Mouse (Mus musculus): ENCODE measurements around the gene Mrpl51. TPM values are rescaled to one million over a fixed set of nuclear protein-coding genes. Genes with fewer than 3 reads are reported as not detected.

The Mrpl51 gene
- polyA plus RNA-seq (2014; fragmentation: Nextera tagmentation; extraction: Ambion mirVana): 184 and 189 TPM in 2 replicates

DNA sequence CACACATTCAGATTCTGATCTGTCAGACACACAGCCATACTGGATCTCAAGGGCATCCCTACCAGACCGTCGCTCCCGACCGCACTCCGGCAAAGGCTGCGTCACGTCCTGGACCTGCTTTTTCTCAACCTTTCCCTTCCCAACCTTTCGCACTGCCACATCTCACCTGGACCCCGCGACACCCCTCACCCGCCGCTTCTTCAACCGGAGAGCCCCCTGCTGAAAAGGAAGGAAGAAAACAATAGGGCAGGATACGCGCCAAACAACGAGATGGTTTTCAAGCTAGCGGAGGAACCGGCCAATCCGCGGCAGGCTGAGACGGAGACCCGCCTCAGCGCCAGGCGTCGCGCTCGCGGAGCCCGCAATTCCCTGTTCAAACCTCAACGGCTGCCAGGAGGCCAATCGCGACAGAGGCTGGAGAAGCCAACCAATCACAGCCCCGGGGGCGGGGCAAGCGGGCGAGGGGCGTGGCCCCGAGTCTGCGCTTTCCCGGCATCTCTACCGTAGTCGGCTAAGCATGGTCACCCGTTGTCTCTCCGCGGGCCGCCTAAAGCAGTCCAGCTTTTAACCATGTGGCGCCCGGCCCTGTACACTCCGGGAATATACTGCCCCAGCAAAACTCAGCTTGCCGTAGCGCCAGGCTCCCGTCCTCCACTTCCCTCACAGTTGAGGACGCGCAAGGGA is at the start of gene Mrpl51, which contains the start of gene Ncapd2:
Mrpl51 (plus strand) TSS at position 470 of the 684 bp plus-strand sequence.
Ncapd2 (minus strand) TSS at position 370 of the 684 bp plus-strand sequence.
- under 1% methylated on average over 54 of the region's 54 CpGs for WGBS
- DNase-seq (ENCODE audit: low spot score) (peak; percentile 99), ATAC-seq (ENCODE audit: low FRiP score) (peak; percentile 95)
- 0 out of 2 replicates have a peak, but pooled peaks cover 14% of the 10 kb centered on the region for H3K36me3 ChIP-seq (ENCODE audit: control insufficient read depth, insufficient read depth, low read length)
- peak within 1 kb of the TSS; percentile 57 for H3K4me2 ChIP-seq (replicated peaks; ENCODE audit: low read depth, low read length)
- H3K9me3 ChIP-seq (ENCODE audit: control insufficient read depth, low read length): no peaks in the 10 kb centered on the region
- peaks cover 3% of the 10 kb centered on the region; the same call in 1 of the 2 replicates for H3K4me1 ChIP-seq (replicated peaks; ENCODE audit: control insufficient read depth, insufficient read depth, low read length)
- peak within 1 kb of the TSS; percentile 77 for H3K9ac ChIP-seq (ENCODE audit: low read depth, low read length)
- H3K27ac ChIP-seq (ENCODE audit: low read depth, low read length): peak within 1 kb of the TSS; percentile 96
- H3K4me3 ChIP-seq (ENCODE audit: low read depth, low read length): peak within 1 kb of the TSS; percentile 56
- no peaks in the 10 kb centered on the region for H3K27me3 ChIP-seq (ENCODE audit: control insufficient read depth, insufficient read depth, low read length)

DNA sequence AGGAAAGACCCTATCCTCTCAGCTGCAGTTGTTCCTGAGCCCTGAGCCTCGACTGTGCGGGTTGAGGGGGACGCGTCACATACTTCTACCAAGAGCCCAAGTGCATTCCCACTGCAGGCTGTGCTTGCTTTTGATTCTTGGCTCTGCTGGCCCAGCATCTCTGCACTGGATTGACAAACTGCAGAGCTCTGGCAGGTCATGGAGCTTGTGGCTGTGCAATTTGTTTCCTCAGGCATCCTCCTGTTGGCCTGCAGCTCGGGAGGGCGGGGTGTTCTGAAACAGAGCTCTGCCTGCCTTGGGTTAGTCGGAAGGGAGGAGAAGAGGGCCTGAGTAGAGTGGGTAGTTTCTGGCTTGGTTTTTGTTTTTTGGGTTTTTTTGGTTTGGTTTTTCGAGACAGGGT is 49.2 kb upstream of the Mrpl51 start:
- H3K27ac ChIP-seq (ENCODE audit: low read depth, low read length): no peak overlapping the region
- H3K4me3 ChIP-seq (ENCODE audit: low read depth, low read length): no peak overlapping the region
- no peaks in the 10 kb centered on the region for H3K9me3 ChIP-seq (ENCODE audit: control insufficient read depth, low read length)
- 94% methylated on average over 8 of the region's 8 CpGs for WGBS
- H3K4me2 ChIP-seq (replicated peaks; ENCODE audit: low read depth, low read length): no peak overlapping the region
- DNase-seq (ENCODE audit: low spot score) (no peak), ATAC-seq (ENCODE audit: low FRiP score) (no peak)
- no peak overlapping the region for H3K9ac ChIP-seq (ENCODE audit: low read depth, low read length)
- H3K4me1 ChIP-seq (replicated peaks; ENCODE audit: control insufficient read depth, insufficient read depth, low read length): peaks cover 10% of the 10 kb centered on the region; the same call in 1 of the 2 replicates
- H3K27me3 ChIP-seq (ENCODE audit: control insufficient read depth, insufficient read depth, low read length): no peaks in the 10 kb centered on the region
- peaks cover 5% of the 10 kb centered on the region for H3K36me3 ChIP-seq (ENCODE audit: control insufficient read depth, insufficient read depth, low read length)

DNA sequence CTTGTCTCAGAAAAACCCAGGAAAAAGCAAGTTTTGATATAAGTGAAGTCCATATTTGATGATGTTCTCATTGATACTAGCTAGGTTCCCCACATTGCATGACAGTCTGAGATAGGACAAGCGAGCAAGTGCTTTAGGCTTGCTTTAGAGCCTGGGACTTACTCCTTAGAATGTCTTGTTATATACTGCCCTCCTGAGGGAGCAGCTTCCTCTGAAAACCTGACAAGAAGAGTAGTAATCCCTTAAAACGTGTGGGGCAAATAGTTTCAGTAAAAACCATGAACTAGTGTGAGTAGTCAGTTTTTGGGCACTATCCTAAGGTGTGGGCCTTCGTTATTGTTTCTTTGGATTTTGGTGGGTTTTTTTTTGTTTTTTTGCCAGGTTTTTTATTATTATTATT is 48.5 kb upstream of the Mrpl51 start:
- DNase-seq (ENCODE audit: low spot score) (no peak), ATAC-seq (ENCODE audit: low FRiP score) (no peak)
- 74% methylated on average over 3 of the region's 3 CpGs for WGBS
- Histone ChIP-seq H3K9me3 (ENCODE audit: control insufficient read depth, low read length) (no peaks in the 10 kb centered on the region), H3K4me1 (replicated peaks; ENCODE audit: control insufficient read depth, insufficient read depth, low read length) (peaks cover 10% of the 10 kb centered on the region; the same call in 1 of the 2 replicates), H3K27me3 (ENCODE audit: control insufficient read depth, insufficient read depth, low read length) (no peaks in the 10 kb centered on the region), H3K27ac (ENCODE audit: low read depth, low read length) (no peak overlapping the region), H3K4me2 (replicated peaks; ENCODE audit: low read depth, low read length) (no peak overlapping the region), H3K36me3 (ENCODE audit: control insufficient read depth, insufficient read depth, low read length) (peaks cover 3% of the 10 kb centered on the region; the same call in 1 of the 2 replicates), H3K9ac (ENCODE audit: low read depth, low read length) (no peak overlapping the region), H3K4me3 (ENCODE audit: low read depth, low read length) (no peak overlapping the region)

DNA sequence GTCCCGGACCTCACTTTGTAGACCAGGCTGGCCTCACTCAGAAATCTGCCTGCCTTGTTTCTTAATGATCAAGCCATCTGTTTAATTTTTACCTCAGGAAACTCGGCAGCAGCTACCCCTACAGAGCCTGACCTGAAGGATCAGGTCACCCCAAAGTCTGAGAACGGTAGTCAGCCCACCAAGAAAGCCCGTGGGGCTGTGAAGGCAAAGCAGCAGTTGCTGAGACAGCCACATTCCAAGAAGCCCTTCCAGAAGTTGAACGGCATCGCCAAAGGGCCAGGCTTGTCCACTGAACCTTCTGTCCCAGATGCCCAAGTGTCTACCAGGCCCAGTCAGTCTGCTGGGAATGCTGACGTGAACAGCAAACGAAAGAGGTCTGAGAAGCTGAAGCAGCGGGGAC is 47.7 kb upstream of the Mrpl51 start:
- Histone ChIP-seq H3K36me3 (ENCODE audit: control insufficient read depth, insufficient read depth, low read length) (peaks cover 3% of the 10 kb centered on the region; the same call in 1 of the 2 replicates), H3K4me3 (ENCODE audit: low read depth, low read length) (no peak overlapping the region), H3K4me2 (replicated peaks; ENCODE audit: low read depth, low read length) (no peak overlapping the region), H3K4me1 (replicated peaks; ENCODE audit: control insufficient read depth, insufficient read depth, low read length) (peaks cover 10% of the 10 kb centered on the region; the same call in 1 of the 2 replicates), H3K27me3 (ENCODE audit: control insufficient read depth, insufficient read depth, low read length) (no peaks in the 10 kb centered on the region), H3K9ac (ENCODE audit: low read depth, low read length) (no peak overlapping the region), H3K27ac (ENCODE audit: low read depth, low read length) (no peak overlapping the region), H3K9me3 (ENCODE audit: control insufficient read depth, low read length) (no peaks in the 10 kb centered on the region)
- DNase-seq (ENCODE audit: low spot score) (no peak), ATAC-seq (ENCODE audit: low FRiP score) (no peak)
- 84% methylated on average over 9 of the region's 9 CpGs for WGBS

DNA sequence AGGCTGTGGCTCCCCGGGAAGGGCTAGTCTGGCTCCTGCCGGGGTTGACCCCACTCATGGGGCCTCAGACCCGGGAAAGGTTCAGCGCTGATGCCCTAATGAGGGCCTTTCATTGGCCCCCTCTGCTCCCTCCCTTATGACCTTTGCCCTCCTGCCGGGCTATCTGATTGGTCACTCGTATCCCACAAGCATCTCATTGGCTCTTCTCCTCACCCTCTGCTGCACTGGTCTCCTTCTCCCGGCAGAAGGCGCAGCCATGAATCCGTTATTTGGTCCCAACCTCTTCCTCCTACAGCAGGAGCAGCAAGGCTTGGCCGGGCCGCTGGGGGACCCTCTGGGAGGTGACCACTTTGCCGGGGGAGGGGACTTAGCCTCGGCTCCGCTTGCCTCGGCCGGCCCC is 46.6 kb upstream of the Mrpl51 start, which contains the start of gene Iffo1:
Iffo1 (plus strand) TSS at position 241 of the 400 bp plus-strand sequence.
- Histone ChIP-seq H3K27me3 (ENCODE audit: control insufficient read depth, insufficient read depth, low read length) (no peaks in the 10 kb centered on the region), H3K4me1 (replicated peaks; ENCODE audit: control insufficient read depth, insufficient read depth, low read length) (peaks cover 10% of the 10 kb centered on the region; the same call in 1 of the 2 replicates), H3K9ac (ENCODE audit: low read depth, low read length) (peak within 1 kb of the TSS; percentile 84), H3K36me3 (ENCODE audit: control insufficient read depth, insufficient read depth, low read length) (no peaks in the 10 kb centered on the region), H3K4me2 (replicated peaks; ENCODE audit: low read depth, low read length) (peak within 1 kb of the TSS; percentile 91), H3K4me3 (ENCODE audit: low read depth, low read length) (peak within 1 kb of the TSS; percentile 62), H3K9me3 (ENCODE audit: control insufficient read depth, low read length) (no peaks in the 10 kb centered on the region), H3K27ac (ENCODE audit: low read depth, low read length) (peak within 1 kb of the TSS; percentile 87)
- 0% methylated on average over 16 of the region's 16 CpGs for WGBS
- ATAC-seq (ENCODE audit: low FRiP score) (peak; percentile 97), DNase-seq (ENCODE audit: low spot score) (peak; percentile 93)

GRCm38 (mm10) chr6:125145479-125145951 is 46.1 kb upstream of the Mrpl51 start:
- Histone ChIP-seq H3K4me3 (ENCODE audit: low read depth, low read length) (peak overlapping the region; percentile 62), H3K9ac (ENCODE audit: low read depth, low read length) (peak overlapping the region; percentile 84), H3K27ac (ENCODE audit: low read depth, low read length) (peak overlapping the region; percentile 87), H3K36me3 (ENCODE audit: control insufficient read depth, insufficient read depth, low read length) (no peaks in the 10 kb centered on the region), H3K9me3 (ENCODE audit: control insufficient read depth, low read length) (no peaks in the 10 kb centered on the region), H3K27me3 (ENCODE audit: control insufficient read depth, insufficient read depth, low read length) (no peaks in the 10 kb centered on the region), H3K4me2 (replicated peaks; ENCODE audit: low read depth, low read length) (peak overlapping the region; percentile 91), H3K4me1 (replicated peaks; ENCODE audit: control insufficient read depth, insufficient read depth, low read length) (peaks cover 10% of the 10 kb centered on the region; the same call in 1 of the 2 replicates)
- DNase-seq (ENCODE audit: low spot score) (no peak), ATAC-seq (ENCODE audit: low FRiP score) (peak; percentile 81)
- WGBS: 1% methylated on average over 33 of the region's 35 CpGs

GRCm38 (mm10) chr6:125146148-125146547 is 45.5 kb upstream of the Mrpl51 start:
- H3K9ac ChIP-seq (ENCODE audit: low read depth, low read length): peak overlapping the region; percentile 84
- H3K36me3 ChIP-seq (ENCODE audit: control insufficient read depth, insufficient read depth, low read length): no peaks in the 10 kb centered on the region
- peaks cover 10% of the 10 kb centered on the region; the same call in 1 of the 2 replicates for H3K4me1 ChIP-seq (replicated peaks; ENCODE audit: control insufficient read depth, insufficient read depth, low read length)
- no peaks in the 10 kb centered on the region for H3K9me3 ChIP-seq (ENCODE audit: control insufficient read depth, low read length)
- DNase-seq (ENCODE audit: low spot score): no peak
- peak overlapping the region; percentile 62 for H3K4me3 ChIP-seq (ENCODE audit: low read depth, low read length)
- no peak overlapping the region for H3K27ac ChIP-seq (ENCODE audit: low read depth, low read length)
- ATAC-seq (ENCODE audit: low FRiP score): no peak
- WGBS: 57% methylated on average over 7 of the region's 7 CpGs
- H3K4me2 ChIP-seq (replicated peaks; ENCODE audit: low read depth, low read length): peak overlapping the region; percentile 91
- no peaks in the 10 kb centered on the region for H3K27me3 ChIP-seq (ENCODE audit: control insufficient read depth, insufficient read depth, low read length)

DNA sequence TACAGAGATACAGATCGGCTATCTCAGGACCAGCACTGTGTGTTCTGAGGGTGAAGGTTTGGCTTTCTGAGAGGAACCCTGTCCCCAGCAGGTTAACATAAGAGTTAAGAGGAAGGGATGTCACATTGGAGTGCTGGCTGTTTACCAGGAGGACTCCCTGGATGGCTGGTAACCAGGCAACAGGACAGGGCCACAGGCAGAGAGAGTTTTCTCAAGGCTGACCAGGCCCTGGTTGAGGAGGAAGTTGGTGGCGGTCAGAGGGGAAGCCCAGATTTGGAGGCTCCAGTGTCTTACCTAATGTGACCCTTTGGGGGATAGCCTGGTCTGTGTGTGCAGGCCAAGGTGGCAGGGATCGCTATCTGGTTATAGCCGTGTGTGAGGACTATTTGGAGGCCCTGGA is 44.8 kb upstream of the Mrpl51 start:
- Histone ChIP-seq H3K4me2 (replicated peaks; ENCODE audit: low read depth, low read length) (peak overlapping the region; percentile 91), H3K4me3 (ENCODE audit: low read depth, low read length) (no peak overlapping the region), H3K4me1 (replicated peaks; ENCODE audit: control insufficient read depth, insufficient read depth, low read length) (peaks cover 10% of the 10 kb centered on the region; the same call in 1 of the 2 replicates), H3K36me3 (ENCODE audit: control insufficient read depth, insufficient read depth, low read length) (no peaks in the 10 kb centered on the region), H3K9ac (ENCODE audit: low read depth, low read length) (no peak overlapping the region), H3K9me3 (ENCODE audit: control insufficient read depth, low read length) (no peaks in the 10 kb centered on the region), H3K27ac (ENCODE audit: low read depth, low read length) (no peak overlapping the region), H3K27me3 (ENCODE audit: control insufficient read depth, insufficient read depth, low read length) (no peaks in the 10 kb centered on the region)
- WGBS: 83% methylated on average over 4 of the region's 4 CpGs
- no peak for ATAC-seq (ENCODE audit: low FRiP score)
- DNase-seq (ENCODE audit: low spot score): no peak
